ENCODE assay signal across 10 mouse cellular contexts in genomic region chr14:32685124-32685826, GRCm38 (mm10). TPM values are rescaled to one million over a fixed set of nuclear protein-coding genes. Genes with fewer than 3 reads are reported as not detected.
DNase-seq lines count a peak whose midpoint lies in the region; ATAC-seq and TF ChIP-seq lines count a peak whose summit lies in the region.
"Had no signal": no experiment of that assay in that cellular context is flagged by ENCODE, and none has a peak within 500 bp of the region (broad histone marks: within the 10 kb centered on the region; RNA-seq: fewer than 3 reads in every experiment).

TSS of gene 3425401B19Rik (minus strand) at chr14:32685293.

- 36% methylated on average over 16 of the region's 16 CpGs for WGBS in kidney, postnatal 0 days
- 65% methylated on average over 16 of the region's 16 CpGs for WGBS in neural tube, embryonic 12.5 days
- 90% methylated on average over 16 of the region's 16 CpGs for WGBS in cerebellum, adult 2 months

- H3K27ac ChIP-seq in kidney, postnatal 0 days: no peak within 1 kb of the TSS
- peak within 1 kb of the TSS; percentile 99 for H3K27ac ChIP-seq in gastrocnemius, adult 2 months
- no peak within 1 kb of the TSS for H3K27ac ChIP-seq in neural tube, embryonic 12.5 days
- no peak within 1 kb of the TSS for H3K27ac ChIP-seq in cerebellum, adult 2 months (ENCODE audit: insufficient read depth, low read length)
- H3K27ac ChIP-seq: limb, embryonic 15.5 days had no signal

- TF ChIP-seq CTCF in kidney, postnatal 0 days (IDR thresholded peaks at IDR 0.05; ENCODE audit: low read depth): no peak
- no peak for TF ChIP-seq CTCF in gastrocnemius, adult 2 months (IDR thresholded peaks at IDR 0.05)
- no peak for TF ChIP-seq CTCF in cerebellum, adult 2 months (IDR thresholded peaks at IDR 0.05; ENCODE audit: borderline replicate concordance, insufficient read depth, low read depth, low read length)

- peaks cover 18% of the 10 kb centered on the region for H3K4me1 ChIP-seq in kidney, postnatal 0 days (replicated peaks; ENCODE audit: insufficient read depth, low read length)
- peaks cover 13% of the 10 kb centered on the region; the same call in 1 of the 2 replicates for H3K4me1 ChIP-seq in neural tube, embryonic 12.5 days
- H3K4me1 ChIP-seq in cerebellum, adult 2 months (ENCODE audit: control insufficient read depth, insufficient read depth, low read length): peaks cover 4% of the 10 kb centered on the region

- no peak for ATAC-seq in kidney, postnatal 0 days (replicated peaks; ENCODE audit: low FRiP score, low read depth)
- no peak for ATAC-seq in neural tube, embryonic 12.5 days (ENCODE audit: low FRiP score, low read depth)

- H3K9me3 ChIP-seq in kidney, postnatal 0 days (replicated peaks; ENCODE audit: low read length): no peaks in the 10 kb centered on the region
- no peaks in the 10 kb centered on the region for H3K9me3 ChIP-seq in neural tube, embryonic 12.5 days
- H3K9me3 ChIP-seq: limb, embryonic 15.5 days had no signal

- H3K4me3 ChIP-seq in kidney, postnatal 0 days (replicated peaks; ENCODE audit: low read depth, low read length): no peak within 1 kb of the TSS
- H3K4me3 ChIP-seq in gastrocnemius, adult 2 months: peak within 1 kb of the TSS; percentile 81
- no peak within 1 kb of the TSS for H3K4me3 ChIP-seq in neural tube, embryonic 12.5 days
- H3K4me3 ChIP-seq in cerebellum, adult 2 months (replicated peaks; ENCODE audit: insufficient read depth, low read depth, low read length): no peak within 1 kb of the TSS
- H3K4me3 ChIP-seq: limb, embryonic 15.5 days had no signal

- 0 out of 2 replicates have a peak within 1 kb of the TSS, but pooled peaks have one; percentile 18 for H3K9ac ChIP-seq in kidney, postnatal 0 days (ENCODE audit: low read depth, low read length)
- H3K9ac ChIP-seq in neural tube, embryonic 12.5 days: no peak within 1 kb of the TSS
- H3K9ac ChIP-seq: limb, embryonic 15.5 days had no signal

- no peaks in the 10 kb centered on the region for H3K36me3 ChIP-seq in kidney, postnatal 0 days (ENCODE audit: insufficient read depth, low read length)
- no peaks in the 10 kb centered on the region for H3K36me3 ChIP-seq in neural tube, embryonic 12.5 days
- H3K36me3 ChIP-seq: G1E; limb, embryonic 15.5 days had no signal

- DNase-seq in kidney, postnatal 0 days (ENCODE audit: low spot score): peak; percentile 45
- DNase-seq in kidney, postnatal 14 days: no peak
- peak; percentile 75 for DNase-seq in gastrocnemius, adult 2 months
- DNase-seq in heart, postnatal 10 days: peak; percentile 61 to 73
- DNase-seq in adrenal gland, adult 18-20 months (ENCODE audit: low spot score in 2 of 2): no peak
- DNase-seq in spleen, postnatal 10 days (ENCODE audit: low spot score in 2 of 2): no peak
- no peak for DNase-seq in cerebellum, adult 2 months

- peak within 1 kb of the TSS; percentile 36 for H3K4me2 ChIP-seq in kidney, postnatal 0 days (ENCODE audit: low read length)
- 0 out of 2 replicates have a peak within 1 kb of the TSS, but pooled peaks have one; percentile 0 for H3K4me2 ChIP-seq in neural tube, embryonic 12.5 days (replicated peaks)
- H3K4me2 ChIP-seq: limb, embryonic 15.5 days had no signal

- intact Hi-C loops in gastrocnemius, adult 2 months (cut with DNase I): loop anchor here (1.0 to 2.0 kb wide), 2 partner anchors 16 to 21 kb away; no protein-coding TSS in a partner anchor
- intact Hi-C loops in heart, postnatal 10 days (cut with DNase I): loop anchor here (2.0 kb wide), 1 partner anchor 16 kb away; no protein-coding TSS in a partner anchor

- H3K27me3 ChIP-seq in kidney, postnatal 0 days (ENCODE audit: insufficient read depth, low read length): no peaks in the 10 kb centered on the region
- H3K27me3 ChIP-seq in neural tube, embryonic 12.5 days (replicated peaks): no peaks in the 10 kb centered on the region
- H3K27me3 ChIP-seq in cerebellum, adult 2 months (ENCODE audit: control insufficient read depth, insufficient read depth, low read length): no peaks in the 10 kb centered on the region
- H3K27me3 ChIP-seq: limb, embryonic 15.5 days had no signal

- TF ChIP-seq POLR2A in cerebellum, adult 2 months (IDR thresholded peaks at IDR 0.05; ENCODE audit: borderline replicate concordance, insufficient read depth, low read length): no peak

RNA-seq across cellular contexts. Expression of gene 3425401B19Rik, which starts in this region (rescaled TPM):
- polyA plus RNA-seq in kidney, postnatal 0 days (2015; fragmentation: Nextera tagmentation; extraction: Ambion mirVana): 0.04 and 0.12 TPM in 2 replicates
- 100 to 1,000 TPM; 264 to 326 TPM for total RNA-seq in gastrocnemius, adult 2 months (2021)
- 10 to 100 TPM; 59.4 to 74.8 TPM for total RNA-seq in heart, postnatal 10 days (2021)
- polyA plus RNA-seq in neural tube, embryonic 12.5 days (2016; fragmentation: Nextera tagmentation; extraction: Ambion mirVana): 0.24 and 0.32 TPM in 2 replicates
- under 1 TPM in 1 of 2 experiments, not detected in 1; 0.22 TPM for total RNA-seq in adrenal gland, adult 18-20 months (2021)
- polyA plus RNA-seq in cerebellum, adult 2 months (2012; rRNA removed): 0.08 and 0.11 TPM in 2 replicates
- polyA plus RNA-seq: G1E had no signal

Comparison
In these comparisons a context has a peak if more than half of its experiments do, and no peak if none do; other contexts are left out.
1. RNA of gene 3425401B19Rik (total RNA-seq): 264 to 326 TPM in gastrocnemius, adult 2 months and 59.4 to 74.8 TPM in heart, postnatal 10 days; 0.22 TPM in adrenal gland, adult 18-20 months; every median in the first group is over 10 times any median in the second.
2. Peak in DNase-seq, H3K9ac ChIP-seq and H3K4me2 ChIP-seq in kidney, postnatal 0 days; RNA of the gene not detected or under 1 TPM.
3. DNase-seq: peak in gastrocnemius, adult 2 months (single experiment) and heart, postnatal 10 days (2 of 2); none in kidney, postnatal 14 days (single experiment), adrenal gland, adult 18-20 months (0 of 2), spleen, postnatal 10 days (0 of 2) and cerebellum, adult 2 months (0 of 2).